Mouse (Mus musculus) C2C12 (cell line): ENCODE data around the gene Senp1. TPM values are rescaled to one million over a fixed set of nuclear protein-coding genes. Genes with fewer than 3 reads are reported as not detected.

Experiments used
- H3K27me3 ChIP-seq: one replicate; pipeline ENCODE4 v1.6.1; 2011; ENCODE audit not compliant: control insufficient read depth, insufficient read depth, insufficient read length
- H3K36me3 ChIP-seq: one replicate; pipeline ENCODE4 v1.6.1; 2011; ENCODE audit not compliant: control insufficient read depth, insufficient read depth
- H3K4me3 ChIP-seq: one replicate; pipeline ENCODE4 v1.5.1; 2011; ENCODE audit warnings: mild to moderate bottlenecking, control low read depth; ENCODE audit not compliant: poor library complexity, insufficient read depth, severe bottlenecking
- H3K79me2 ChIP-seq: one replicate; pipeline ENCODE4 v1.6.1; 2011; ENCODE audit not compliant: control insufficient read depth, insufficient read depth
- H3K79me3 ChIP-seq: one replicate; pipeline ENCODE4 v1.6.1; 2011; ENCODE audit warnings: low read depth, control low read depth
- H3ac ChIP-seq: one replicate; pipeline ENCODE3; 2011; ENCODE audit warnings: low read depth; ENCODE audit not compliant: control insufficient read depth, insufficient read length
- CEBPB ChIP-seq: IDR thresholded peaks from one replicate; pipeline ENCODE4 v1.6.1; 2011; ENCODE audit warnings: low read depth, mild to moderate bottlenecking, control low read depth, moderate library complexity
- CTCF ChIP-seq: IDR thresholded peaks from one replicate; pipeline ENCODE4 v1.5.1; 2011; ENCODE audit not compliant: control insufficient read depth, insufficient read depth, insufficient read length
- FOSL1 ChIP-seq: IDR thresholded peaks from one replicate; pipeline ENCODE4 v1.8.0; 2011; ENCODE audit warnings: mild to moderate bottlenecking, low read length; ENCODE audit not compliant: poor library complexity, insufficient read depth, severe bottlenecking
- MAX ChIP-seq: IDR thresholded peaks from one replicate; pipeline ENCODE4 v1.6.1; 2011; ENCODE audit warnings: mild to moderate bottlenecking, control low read depth
- MYOD1 ChIP-seq: IDR thresholded peaks from one replicate; pipeline ENCODE4 v1.6.1; 2011; ENCODE audit warnings: low read depth; ENCODE audit not compliant: control insufficient read depth, insufficient read length
- MYOG ChIP-seq: IDR thresholded peaks from one replicate; pipeline ENCODE4 v1.6.1; 2011; ENCODE audit not compliant: control insufficient read depth, insufficient read length; ENCODE audit errors: extremely low read depth
- USF1 ChIP-seq: IDR thresholded peaks from one replicate; pipeline ENCODE4 v1.6.1; 2011; ENCODE audit warnings: low read depth, mild to moderate bottlenecking, control low read depth, moderate library complexity
- polyA plus RNA-seq: library from polyadenylated mRNA; unstranded; fragments of >200 nt; fragmentation: generic; extraction: Trizol; gene quantifications from one replicate; pipeline ENCODE4 v1.2.1, GENCODE M21; 2012; ENCODE audit warnings: missing spikeins

Gene Senp1
- polyA plus RNA-seq, 1 experiment: 21.7 TPM

DNA sequence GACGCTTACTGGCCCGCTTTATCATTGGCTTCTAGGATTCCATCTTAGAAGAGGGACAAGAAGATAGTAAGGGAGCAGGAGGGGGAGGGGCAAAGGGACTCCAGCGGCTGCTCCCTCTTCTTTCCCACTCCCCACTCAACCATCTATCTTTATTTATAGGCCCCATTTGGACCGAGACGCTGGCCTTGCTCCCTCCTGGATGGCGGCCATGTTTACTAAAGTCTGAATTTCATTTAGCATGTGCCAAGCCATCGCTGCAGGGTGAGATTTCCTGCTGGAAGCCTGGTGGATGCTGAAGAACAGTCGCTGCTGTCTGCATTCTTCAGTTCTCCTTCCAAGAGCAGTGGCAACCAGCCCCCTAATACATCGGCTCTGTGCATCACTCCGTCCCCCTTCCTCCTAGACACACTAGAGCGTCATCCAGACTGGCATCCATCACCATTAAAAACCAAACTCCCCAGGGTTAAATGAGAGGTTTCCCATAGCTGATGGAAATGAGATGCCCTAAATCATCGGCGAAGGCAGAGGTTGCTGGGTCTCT lies 96.8 kb downstream of the Senp1 start:
- H3K36me3 ChIP-seq: no peaks in the 10 kb centered on the region
- TF ChIP-seq CEBPB (no peak), MYOD1 (no peak), CTCF (no peak), USF1 (no peak), MYOG (no peak), FOSL1 (no peak), MAX (no peak)
- peaks cover 87% of the 10 kb centered on the region for H3K27me3 ChIP-seq
- H3K79me2 ChIP-seq: no peaks in the 10 kb centered on the region
- H3K4me3 ChIP-seq: no peak overlapping the region
- H3K79me3 ChIP-seq: no peaks in the 10 kb centered on the region
- no peak overlapping the region for H3ac ChIP-seq

DNA sequence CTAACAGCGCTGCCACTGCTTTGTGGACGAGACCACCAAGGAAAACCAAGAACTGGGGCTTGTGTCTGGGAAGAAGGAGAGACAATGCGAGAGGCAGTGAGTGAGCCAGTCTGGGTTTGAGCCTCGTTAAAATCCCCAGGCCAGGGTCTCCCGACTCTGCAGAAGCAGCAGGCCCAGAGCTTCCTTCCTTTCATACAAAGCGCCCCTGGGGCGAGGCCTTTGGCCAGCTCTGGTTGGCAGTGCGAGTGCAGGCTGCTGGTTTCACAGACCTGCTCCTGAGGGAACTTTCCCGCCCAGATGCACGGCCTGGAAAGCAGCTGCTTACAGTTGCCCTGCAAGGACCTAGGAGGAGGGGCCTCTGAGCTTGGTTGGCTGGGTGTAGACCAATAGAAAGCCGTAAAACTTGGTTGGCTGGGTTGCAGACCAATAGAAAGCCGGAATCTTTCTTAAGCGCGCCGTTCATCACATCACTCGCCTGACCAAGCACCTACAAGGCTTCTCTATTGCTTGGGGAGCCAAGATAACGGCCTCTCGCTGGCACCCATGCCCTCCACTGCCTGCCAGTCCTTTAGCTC lies 100.7 kb downstream of the Senp1 start:
- H3K27me3 ChIP-seq: peaks cover 80% of the 10 kb centered on the region
- TF ChIP-seq USF1 (no peak), CEBPB (no peak), FOSL1 (no peak), CTCF (no peak), MAX (no peak), MYOD1 (no peak), MYOG (no peak)
- H3K79me3 ChIP-seq: no peaks in the 10 kb centered on the region
- no peak overlapping the region for H3ac ChIP-seq
- no peaks in the 10 kb centered on the region for H3K36me3 ChIP-seq
- no peak overlapping the region for H3K4me3 ChIP-seq
- no peaks in the 10 kb centered on the region for H3K79me2 ChIP-seq

DNA sequence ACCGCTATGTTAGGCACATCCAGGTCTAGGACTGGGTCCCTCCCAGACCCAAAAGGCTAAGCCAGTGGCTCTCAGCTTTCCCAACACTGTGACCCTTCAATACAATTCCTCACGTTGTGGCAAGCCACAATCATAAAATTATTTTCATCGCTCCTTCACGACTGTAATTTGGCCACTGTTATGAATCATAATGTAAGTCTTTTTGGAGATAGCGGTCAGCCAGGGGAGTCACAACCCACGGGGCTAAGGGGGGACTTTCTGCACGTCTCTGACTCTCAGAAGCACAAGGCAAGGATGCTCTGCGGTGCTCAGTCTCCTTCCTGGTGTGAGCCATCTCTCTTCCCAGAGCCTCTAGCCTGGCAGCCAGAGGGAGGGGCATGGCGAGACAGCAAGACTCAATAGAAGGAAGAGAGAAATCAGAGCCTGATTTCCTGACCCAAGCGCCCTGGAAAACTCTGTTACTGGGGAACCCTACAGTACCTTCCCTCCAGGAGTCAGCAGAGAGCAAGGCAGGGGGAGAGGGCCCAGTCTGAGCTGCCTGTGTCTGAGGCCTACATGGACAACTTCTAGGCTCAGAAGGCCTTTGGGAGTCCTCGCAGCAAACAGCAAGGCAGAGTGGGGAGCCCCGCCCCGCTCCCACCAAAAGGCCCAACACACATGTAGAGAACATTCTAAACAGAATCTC lies 101.4 kb downstream of the Senp1 start:
- TF ChIP-seq MAX (peak; percentile 71), CEBPB (peak; percentile 49), MYOD1 (no peak), CTCF (no peak), FOSL1 (peak; percentile 80), MYOG (no peak), USF1 (no peak)
- no peaks in the 10 kb centered on the region for H3K79me3 ChIP-seq
- no peaks in the 10 kb centered on the region for H3K36me3 ChIP-seq
- H3K27me3 ChIP-seq: peaks cover 80% of the 10 kb centered on the region
- no peak overlapping the region for H3K4me3 ChIP-seq
- no peaks in the 10 kb centered on the region for H3K79me2 ChIP-seq
- no peak overlapping the region for H3ac ChIP-seq

DNA sequence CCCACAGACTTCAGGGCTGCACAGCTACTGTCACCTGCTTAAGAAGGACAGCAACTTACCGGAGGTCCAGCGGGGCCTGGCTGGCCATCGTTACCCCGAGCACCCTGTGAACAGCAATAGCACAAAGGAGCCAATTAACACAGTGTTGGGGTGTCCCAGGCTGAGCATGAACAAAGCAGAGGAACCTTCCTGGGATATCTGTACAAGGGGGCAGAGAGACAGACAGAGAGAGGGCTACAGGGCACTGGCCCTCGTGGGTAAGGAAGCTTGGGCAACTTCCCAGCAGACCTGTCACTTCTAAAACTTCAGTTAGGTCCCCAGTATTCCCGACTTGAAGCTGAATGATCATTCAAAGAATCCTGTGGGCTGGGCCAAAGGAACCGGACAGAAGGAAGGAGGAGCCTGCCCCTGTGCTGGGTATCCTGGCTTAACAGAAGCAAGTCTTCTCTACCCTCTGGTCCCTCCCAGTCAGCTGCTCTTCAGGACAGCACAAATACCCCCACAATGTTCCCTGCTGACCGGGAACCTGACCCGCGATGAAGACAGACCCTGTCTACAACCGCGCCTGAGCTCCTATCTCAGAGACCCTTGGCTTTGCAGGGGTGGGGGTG lies 102.2 kb downstream of the Senp1 start:
- TF ChIP-seq MAX (no peak), CTCF (no peak), USF1 (no peak), FOSL1 (no peak), MYOD1 (no peak), CEBPB (no peak), MYOG (no peak)
- H3ac ChIP-seq: no peak overlapping the region
- H3K27me3 ChIP-seq: peaks cover 80% of the 10 kb centered on the region
- no peaks in the 10 kb centered on the region for H3K79me2 ChIP-seq
- H3K36me3 ChIP-seq: no peaks in the 10 kb centered on the region
- H3K4me3 ChIP-seq: no peak overlapping the region
- H3K79me3 ChIP-seq: no peaks in the 10 kb centered on the region

DNA sequence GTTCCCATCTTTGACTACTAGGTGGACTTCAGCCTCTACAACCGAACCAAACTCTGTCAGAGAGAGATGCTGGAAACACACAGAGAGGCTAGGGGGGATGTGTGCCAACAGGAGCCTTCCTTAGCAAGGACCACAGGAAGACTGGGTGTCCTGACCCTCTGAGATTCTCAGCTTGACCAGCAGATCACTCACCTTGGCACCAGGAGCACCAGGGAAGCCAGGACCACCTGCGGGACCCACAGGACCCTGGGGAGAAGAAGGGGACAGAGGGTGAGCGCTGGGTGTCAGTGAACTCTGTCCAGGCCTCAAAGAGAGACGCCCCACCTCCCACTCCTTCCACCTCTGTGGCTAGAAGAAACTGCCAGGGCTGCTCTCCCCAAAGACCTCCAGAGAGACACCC lies 102.8 kb downstream of the Senp1 start:
- Histone ChIP-seq H3ac (no peak overlapping the region), H3K79me3 (no peaks in the 10 kb centered on the region), H3K27me3 (peaks cover 80% of the 10 kb centered on the region), H3K4me3 (no peak overlapping the region), H3K79me2 (no peaks in the 10 kb centered on the region), H3K36me3 (no peaks in the 10 kb centered on the region)
- TF ChIP-seq USF1 (no peak), CTCF (no peak), MYOD1 (no peak), MAX (no peak), MYOG (no peak), FOSL1 (no peak), CEBPB (no peak)
